Mouse (Mus musculus): ENCODE measurements at regions not wholly inside any gene's neighbourhood (a gene's known extent, or its start where the extent isn't known, plus 50 kb on each side); places are given as distances from the start of the nearest gene placed in this dataset.

GRCm38 (mm10) chr14:78375746-78376495 is 68.1 kb upstream of the Tnfsf11 start:
- TF ChIP-seq CTCF (IDR thresholded peaks at IDR 0.05; ENCODE audit: insufficient read depth, low read length) (no peak), POLR2A (IDR thresholded peaks at IDR 0.05; ENCODE audit: borderline replicate concordance, extremely low read depth, low read depth, low read length) (no peak)

All from lung, adult 2 months (tissue).